ENCODE assay signal across 15 mouse cellular contexts in genomic region chr11:116255090-116255981, GRCm38 (mm10). TPM values are rescaled to one million over a fixed set of nuclear protein-coding genes. Genes with fewer than 3 reads are reported as not detected.
DNase-seq lines count a peak whose midpoint lies in the region; ATAC-seq and TF ChIP-seq lines count a peak whose summit lies in the region.
"Had no signal": no experiment of that assay in that cellular context is flagged by ENCODE, and none has a peak within 500 bp of the region (broad histone marks: within the 10 kb centered on the region; RNA-seq: fewer than 3 reads in every experiment).

No protein-coding gene starts in this region.

- no peak for TF ChIP-seq EP300 in stomach, postnatal 0 days (optimal IDR thresholded peaks at IDR 0.05)

- 50% methylated on average over 22 of the region's 22 CpGs for WGBS in kidney, adult 2 months
- WGBS in thymus, adult 2 months: 27% methylated on average over 22 of the region's 22 CpGs
- 79% methylated on average over 22 of the region's 22 CpGs for WGBS in limb, embryonic 15.5 days
- WGBS in stomach, postnatal 0 days: 72% methylated on average over 22 of the region's 22 CpGs

- H3K9ac ChIP-seq in limb, embryonic 15.5 days: no peak overlapping the region
- H3K9ac ChIP-seq in stomach, postnatal 0 days (ENCODE audit: low read length): no peak overlapping the region
- H3K9ac ChIP-seq: neural tube, embryonic 15.5 days had no signal

- peaks cover 21% of the 10 kb centered on the region for H3K4me1 ChIP-seq in kidney, adult 2 months (ENCODE audit: control insufficient read depth, insufficient read depth, low read length)
- peaks cover 48% of the 10 kb centered on the region for H3K4me1 ChIP-seq in thymus, adult 2 months (replicated peaks; ENCODE audit: control insufficient read depth, insufficient read depth, low read length)
- H3K4me1 ChIP-seq in limb, embryonic 15.5 days: peaks cover 12% of the 10 kb centered on the region
- H3K4me1 ChIP-seq in stomach, postnatal 0 days (replicated peaks; ENCODE audit: control insufficient read depth, insufficient read depth): no peaks in the 10 kb centered on the region
- H3K4me1 ChIP-seq: neural tube, embryonic 15.5 days had no signal

- TF ChIP-seq CTCF in kidney, adult 2 months (conservative IDR thresholded peaks at IDR 0.05; ENCODE audit: insufficient read depth, insufficient read length, low read depth, low read length): no peak
- no peak for TF ChIP-seq CTCF in thymus, adult 2 months (IDR thresholded peaks at IDR 0.05; ENCODE audit: borderline replicate concordance, control insufficient read depth, extremely low read depth, insufficient read depth, low read length, poor library complexity)
- no peak for TF ChIP-seq CTCF in stomach, postnatal 0 days (IDR thresholded peaks at IDR 0.05; ENCODE audit: low read depth)

- no peak for TF ChIP-seq POLR2A in kidney, adult 2 months (IDR thresholded peaks at IDR 0.05; ENCODE audit: low read depth, low read length)
- no peak for TF ChIP-seq POLR2A in thymus, adult 2 months (IDR thresholded peaks at IDR 0.05; ENCODE audit: control insufficient read depth, extremely low read depth, insufficient read depth, low read length, poor library complexity)

- H3K27ac ChIP-seq in kidney, adult 2 months (ENCODE audit: insufficient read depth, low read depth, low read length): peak overlapping the region; percentile 39
- peak overlapping the region; percentile 55; the same call in 1 of the 2 replicates for H3K27ac ChIP-seq in thymus, adult 2 months (ENCODE audit: control insufficient read depth, insufficient read depth, low read length)
- peak overlapping the region; percentile 57 for H3K27ac ChIP-seq in limb, embryonic 15.5 days
- H3K27ac ChIP-seq in stomach, postnatal 0 days (replicated peaks): peak overlapping the region; percentile 89
- H3K27ac ChIP-seq: neural tube, embryonic 15.5 days had no signal

- H3K4me3 ChIP-seq in kidney, adult 2 months (ENCODE audit: insufficient read depth, low read depth, low read length): no peak overlapping the region
- no peak overlapping the region for H3K4me3 ChIP-seq in thymus, adult 2 months (ENCODE audit: control insufficient read depth, insufficient read depth, low read length)
- H3K4me3 ChIP-seq in limb, embryonic 15.5 days: no peak overlapping the region
- H3K4me3 ChIP-seq in stomach, postnatal 0 days (ENCODE audit: low read depth, low read length): no peak overlapping the region
- H3K4me3 ChIP-seq: neural tube, embryonic 15.5 days had no signal

- peaks cover 3% of the 10 kb centered on the region; the same call in 1 of the 2 replicates for H3K36me3 ChIP-seq in kidney, adult 2 months (ENCODE audit: control insufficient read depth, insufficient read depth, low read length)
- peaks cover 40% of the 10 kb centered on the region for H3K36me3 ChIP-seq in thymus, adult 2 months (ENCODE audit: control insufficient read depth, insufficient read depth, low read length)
- peaks cover 91% of the 10 kb centered on the region for H3K36me3 ChIP-seq in limb, embryonic 15.5 days
- peaks cover 42% of the 10 kb centered on the region for H3K36me3 ChIP-seq in stomach, postnatal 0 days (ENCODE audit: control insufficient read depth, insufficient read depth, low read length)

- H3K9me3 ChIP-seq in limb, embryonic 15.5 days: no peaks in the 10 kb centered on the region
- H3K9me3 ChIP-seq in stomach, postnatal 0 days (ENCODE audit: control insufficient read depth, low read length): no peaks in the 10 kb centered on the region
- H3K9me3 ChIP-seq: neural tube, embryonic 15.5 days had no signal

- H3K27me3 ChIP-seq in kidney, adult 2 months (replicated peaks; ENCODE audit: control insufficient read depth, insufficient read depth, low read length): no peaks in the 10 kb centered on the region
- no peaks in the 10 kb centered on the region for H3K27me3 ChIP-seq in thymus, adult 2 months (ENCODE audit: control insufficient read depth, insufficient read depth, low read length)
- no peaks in the 10 kb centered on the region for H3K27me3 ChIP-seq in limb, embryonic 15.5 days
- no peaks in the 10 kb centered on the region for H3K27me3 ChIP-seq in stomach, postnatal 0 days (ENCODE audit: control insufficient read depth, insufficient read depth, low read length)
- H3K27me3 ChIP-seq: neural tube, embryonic 15.5 days had no signal

- DNase-seq in kidney, adult 2 months: no peak
- no peak for DNase-seq in kidney, adult 9 months
- no peak for DNase-seq in thymus, adult 2 months
- DNase-seq in thymus, postnatal 14 days: no peak
- DNase-seq in stomach, postnatal 0 days (ENCODE audit: low spot score): no peak
- DNase-seq in right cerebral cortex, postnatal 4 days: no peak
- no peak for DNase-seq in gastrocnemius, adult 8-10 months (ENCODE audit: low spot score in 2 of 2)
- DNase-seq: adrenal gland, postnatal 25 days; heart, postnatal 14 days; midbrain, embryonic 14.5 days; thymus, postnatal 4 days had no signal

- no peak for ATAC-seq in limb, embryonic 15.5 days (ENCODE audit: insufficient number of reproducible peaks, low FRiP score, low TSS enrichment, low read depth)
- ATAC-seq in stomach, postnatal 0 days (ENCODE audit: low FRiP score, low TSS enrichment): no peak

- H3K4me2 ChIP-seq in limb, embryonic 15.5 days: no peak overlapping the region
- H3K4me2 ChIP-seq in stomach, postnatal 0 days (replicated peaks; ENCODE audit: low read depth): no peak overlapping the region
- H3K4me2 ChIP-seq: neural tube, embryonic 15.5 days had no signal

RNA-seq across cellular contexts. Expression of gene Evpl, which starts 17.5 kb away (rescaled TPM):
- 6.8 and 7.1 TPM in 2 replicates for polyA plus RNA-seq in kidney, adult 2 months (2012; rRNA removed)
- 3.2 and 3.7 TPM in 2 replicates for polyA plus RNA-seq in thymus, adult 2 months (2012; rRNA removed)
- 43.2 and 46.4 TPM in 2 replicates for polyA plus RNA-seq in limb, embryonic 15.5 days (2015; fragmentation: Nextera tagmentation; extraction: Ambion mirVana)
- polyA plus RNA-seq in stomach, postnatal 0 days (2015; fragmentation: Nextera tagmentation; extraction: Ambion mirVana): 26.5 and 30.1 TPM in 2 replicates
- total RNA-seq in gastrocnemius, adult 8-10 months (2022): under 1 TPM in 1 of 4 experiments, not detected in 3; 0.04 TPM

RNA-seq across cellular contexts. Expression of gene Srp68, which starts 18.7 kb away (rescaled TPM):
- polyA plus RNA-seq in kidney, adult 2 months (2012; rRNA removed): 53.7 and 53.8 TPM in 2 replicates
- 69.1 and 72.0 TPM in 2 replicates for polyA plus RNA-seq in thymus, adult 2 months (2012; rRNA removed)
- polyA plus RNA-seq in limb, embryonic 15.5 days (2015; fragmentation: Nextera tagmentation; extraction: Ambion mirVana): 108 and 109 TPM in 2 replicates
- 52.6 and 53.0 TPM in 2 replicates for polyA plus RNA-seq in stomach, postnatal 0 days (2015; fragmentation: Nextera tagmentation; extraction: Ambion mirVana)
- 10 to 100 TPM; 86.7 to 99.9 (median 90.8) TPM for total RNA-seq in gastrocnemius, adult 8-10 months (2022)

RNA-seq across cellular contexts. Expression of gene Galr2, which starts 25.4 kb away (rescaled TPM):
- 3.3 and 5.3 TPM in 2 replicates for polyA plus RNA-seq in kidney, adult 2 months (2012; rRNA removed)
- polyA plus RNA-seq in thymus, adult 2 months (2012; rRNA removed): 0.59 and 1.1 TPM in 2 replicates
- 0.41 and 0.62 TPM in 2 replicates for polyA plus RNA-seq in limb, embryonic 15.5 days (2015; fragmentation: Nextera tagmentation; extraction: Ambion mirVana)
- polyA plus RNA-seq in stomach, postnatal 0 days (2015; fragmentation: Nextera tagmentation; extraction: Ambion mirVana): 0.68 and 0.76 TPM in 2 replicates
- under 1 TPM in 2 of 4 experiments, not detected in 2; 0.20 to 0.24 TPM for total RNA-seq in gastrocnemius, adult 8-10 months (2022)
- total RNA-seq: adrenal gland, postnatal 25 days; heart, postnatal 14 days; layer of hippocampus, adult 18-20 months; left cerebral cortex, adult 8-10 months had no signal

RNA-seq across cellular contexts. Expression of gene Exoc7, which starts 51.7 kb away (rescaled TPM):
- polyA plus RNA-seq in kidney, adult 2 months (2012; rRNA removed): 33.2 and 33.5 TPM in 2 replicates
- 50.7 and 51.6 TPM in 2 replicates for polyA plus RNA-seq in thymus, adult 2 months (2012; rRNA removed)
- 66.2 and 73.8 TPM in 2 replicates for polyA plus RNA-seq in limb, embryonic 15.5 days (2015; fragmentation: Nextera tagmentation; extraction: Ambion mirVana)
- polyA plus RNA-seq in stomach, postnatal 0 days (2015; fragmentation: Nextera tagmentation; extraction: Ambion mirVana): 42.3 and 43.9 TPM in 2 replicates
- 10 to 100 TPM; 62.3 to 84.9 (median 73.3) TPM for total RNA-seq in gastrocnemius, adult 8-10 months (2022)

RNA-seq across cellular contexts. Expression of gene Acox1, which starts 56.5 kb away (rescaled TPM):
- polyA plus RNA-seq in kidney, adult 2 months (2012; rRNA removed): 251 and 265 TPM in 2 replicates
- polyA plus RNA-seq in thymus, adult 2 months (2012; rRNA removed): 39.2 and 44.2 TPM in 2 replicates
- 31.3 and 32.0 TPM in 2 replicates for polyA plus RNA-seq in limb, embryonic 15.5 days (2015; fragmentation: Nextera tagmentation; extraction: Ambion mirVana)
- 207 and 211 TPM in 2 replicates for polyA plus RNA-seq in stomach, postnatal 0 days (2015; fragmentation: Nextera tagmentation; extraction: Ambion mirVana)
- total RNA-seq in gastrocnemius, adult 8-10 months (2022): 100 to 1,000 TPM in 2 of 4 experiments, 10 to 100 TPM in 2; 88.9 to 111 (median 97.2) TPM

Comparison
In these comparisons a context has a peak if more than half of its experiments do, and no peak if none do; other contexts are left out.
1. H3K27ac ChIP-seq: peak in every context shown above with its lines; median percentile 89 in stomach, postnatal 0 days; 57 in limb, embryonic 15.5 days; 55 in thymus, adult 2 months; 39 in kidney, adult 2 months.